Mouse (Mus musculus) spleen, postnatal 36 days (tissue): ENCODE measurements around the gene Lsmem1.

Experiments
- DNase-seq, 2 experiments: peaks; one replicate each; pipeline ENCODE4 v3.0.0; 2022; ENCODE audit warnings: low spot score in 2 of 2, mixed read lengths in 1 of 2

Lsmem1 gene

DNA sequence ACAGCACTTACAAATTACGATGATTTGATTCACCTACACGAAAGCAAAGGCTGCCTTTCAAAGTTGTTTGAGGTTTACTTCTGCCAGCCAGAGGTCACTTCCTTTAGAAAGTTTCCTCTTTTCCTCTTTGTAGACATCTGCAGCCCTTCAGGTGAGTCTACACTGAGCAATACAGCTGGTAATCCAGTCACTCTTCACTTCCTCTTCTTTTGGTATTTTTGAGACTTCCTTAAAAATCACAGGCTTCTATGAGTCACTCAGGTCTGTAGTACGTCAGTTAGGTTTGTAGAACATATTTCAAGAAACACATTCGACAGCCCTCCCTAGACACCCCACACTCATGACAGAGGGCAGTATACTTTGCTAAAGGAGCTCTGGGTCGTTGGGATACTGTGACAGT lies 58.6 kb downstream of the Lsmem1 start:
- peak; percentile 5 to 17 for DNase-seq

GRCm38 (mm10) chr12:40139484-40140245 lies 59.6 kb downstream of the Lsmem1 start:
- DNase-seq, result no peak

DNA sequence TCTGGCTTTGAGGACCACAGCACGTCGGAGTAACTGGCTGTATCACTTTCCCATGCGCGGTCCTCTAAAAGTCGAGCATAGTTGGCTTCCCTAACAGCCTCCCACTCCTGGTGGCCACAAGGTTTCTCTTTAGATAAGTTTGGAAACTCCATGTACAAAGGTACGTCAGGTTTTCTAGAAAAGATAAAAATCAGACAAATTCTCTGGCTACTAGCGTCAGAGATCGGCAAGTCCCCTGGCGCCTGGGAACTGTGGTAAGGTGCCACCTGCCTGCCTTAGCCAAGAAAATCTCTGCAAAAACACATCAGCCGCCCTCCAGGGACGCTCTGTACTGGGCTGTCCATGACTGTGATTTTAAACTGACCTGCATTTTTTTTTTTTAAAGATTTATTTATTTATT lies 64.8 kb downstream of the Lsmem1 start:
- DNase-seq, result no peak

GRCm38 (mm10) chr12:40133573-40134271 lies 65.6 kb downstream of the Lsmem1 start, which contains the start of gene Scin:
Scin (minus strand) TSS chr12:40134228.
- DNase-seq, result no peak

DNA sequence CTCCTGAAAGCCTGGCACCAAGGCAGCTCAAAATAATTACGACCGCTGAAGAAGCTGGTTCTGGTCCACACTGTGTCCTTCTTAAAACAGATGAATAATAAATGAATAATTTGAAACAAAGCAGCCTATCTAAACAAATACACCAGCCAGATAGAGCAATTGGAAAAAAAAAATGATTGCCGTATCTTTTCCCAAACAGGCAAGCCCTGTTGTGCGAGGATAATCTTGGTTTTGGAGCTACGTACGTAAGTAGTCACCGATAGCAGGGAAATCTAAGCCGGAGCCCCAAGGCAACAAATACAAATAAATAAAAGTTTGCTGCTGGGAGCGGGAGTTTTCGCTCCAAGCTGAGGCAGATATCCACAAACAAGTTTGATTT lies 66.1 kb downstream of the Lsmem1 start:
- no peak for DNase-seq
